Mouse (Mus musculus) liver, embryonic 11.5 days (tissue): ENCODE data around the gene Actc1. TPM values are rescaled to one million over a fixed set of nuclear protein-coding genes. Genes with fewer than 3 reads are reported as not detected.

ENCODE experiments used
- ATAC-seq: fragments of 200-750 bp; cut with Nextera tagmentation; replicated peaks from 2 replicates; pipeline ENCODE4 v1.8.0; 2017; ENCODE audit warnings: moderate number of reproducible peaks, mild to moderate bottlenecking, moderate TSS enrichment, moderate library complexity; ENCODE audit not compliant: low FRiP score
- DNase-seq: peaks from one replicate; pipeline ENCODE4 v3.0.0-alpha.2; 2017; ENCODE audit warnings: low spot score
- H3K27ac ChIP-seq: fragments of 300-500 bp; sonication (generic); 2 replicates; pipeline ENCODE4 v1.5.1; 2014; ENCODE audit warnings: mild to moderate bottlenecking, low read depth, low read length, control low read depth
- H3K27me3 ChIP-seq: fragments of 300-500 bp; sonication (generic); replicated peaks from 2 replicates; pipeline ENCODE4 v1.6.1; 2014; ENCODE audit warnings: low read length, mixed read lengths; ENCODE audit not compliant: control insufficient read depth, insufficient read depth
- H3K36me3 ChIP-seq: fragments of 300-500 bp; sonication (generic); 2 replicates; pipeline ENCODE4 v1.6.1; 2014; ENCODE audit warnings: mild to moderate bottlenecking, low read length, moderate library complexity, mixed read lengths; ENCODE audit not compliant: control insufficient read depth, insufficient read depth
- H3K4me1 ChIP-seq: fragments of 300-500 bp; sonication (generic); replicated peaks from 2 replicates; pipeline ENCODE4 v1.6.1; 2014; ENCODE audit warnings: low read length, mixed read lengths; ENCODE audit not compliant: control insufficient read depth, insufficient read depth
- H3K4me2 ChIP-seq: fragments of 300-500 bp; sonication (generic); 2 replicates; pipeline ENCODE4 v1.6.1; 2014; ENCODE audit warnings: mild to moderate bottlenecking, control low read depth, moderate library complexity
- H3K4me3 ChIP-seq: fragments of 300-500 bp; sonication (generic); 2 replicates; pipeline ENCODE4 v1.5.1; 2014; ENCODE audit warnings: low read depth, low read length, control low read depth
- H3K9ac ChIP-seq: fragments of 300-500 bp; sonication (generic); 2 replicates; pipeline ENCODE4 v1.6.1; 2014; ENCODE audit warnings: low read depth, low read length, control low read depth
- H3K9me3 ChIP-seq: fragments of 300-500 bp; sonication (generic); 2 replicates; pipeline ENCODE4 v1.6.1; 2016; ENCODE audit warnings: low read length, inconsistent platforms, mixed read lengths; ENCODE audit not compliant: control insufficient read depth
- WGBS: fragments of 180-500 bp; shearing (Covaris S2); extraction: QIAGEN DNeasy Blood & Tissue Kit; methylation state at CpG from one replicate; pipeline ENCODE4 v1.1.7; 2014; 5-methylcytosine and 5-hydroxymethylcytosine counted together
- polyA plus RNA-seq: library from polyadenylated mRNA; unstranded; fragments of >200 nt; fragmentation: Nextera tagmentation; extraction: Ambion mirVana; gene quantifications from 2 replicates; pipeline ENCODE4 v1.2.1, GENCODE M21; 2014

The Actc1 gene
- polyA plus RNA-seq, 1 experiment from 2014 or later: 96.3 TPM

- ATAC-seq (no peak), DNase-seq (no peak)
- no peak overlapping the region for H3K9ac ChIP-seq
- no peak overlapping the region for H3K27ac ChIP-seq
- no peaks in the 10 kb centered on the region for H3K4me1 ChIP-seq
- H3K27me3 ChIP-seq: no peaks in the 10 kb centered on the region
- H3K4me2 ChIP-seq: no peak overlapping the region
- H3K36me3 ChIP-seq: no peaks in the 10 kb centered on the region
- 69% methylated on average over 2 of the region's 2 CpGs for WGBS
- H3K9me3 ChIP-seq: no peaks in the 10 kb centered on the region
- H3K4me3 ChIP-seq: no peak overlapping the region
These were observed 15.4 kb downstream of the Actc1 start for GRCm38 (mm10) chr2:114037926-114038325.

- no peak overlapping the region for H3K4me2 ChIP-seq
- no peak overlapping the region for H3K4me3 ChIP-seq
- no peaks in the 10 kb centered on the region for H3K36me3 ChIP-seq
- WGBS: 20% methylated on average over 2 of the region's 2 CpGs
- H3K27ac ChIP-seq: no peak overlapping the region
- ATAC-seq (no peak), DNase-seq (no peak)
- no peak overlapping the region for H3K9ac ChIP-seq
- H3K27me3 ChIP-seq: no peaks in the 10 kb centered on the region
- no peaks in the 10 kb centered on the region for H3K9me3 ChIP-seq
- no peaks in the 10 kb centered on the region for H3K4me1 ChIP-seq
These were observed 21.1 kb downstream of the Actc1 start for GRCm38 (mm10) chr2:114032259-114032658.

- DNase-seq (no peak), ATAC-seq (no peak)
- H3K27ac ChIP-seq: no peak overlapping the region
- no peaks in the 10 kb centered on the region for H3K9me3 ChIP-seq
- no peak overlapping the region for H3K9ac ChIP-seq
- H3K4me1 ChIP-seq: no peaks in the 10 kb centered on the region
- no peak overlapping the region for H3K4me2 ChIP-seq
- WGBS: 91% methylated on average over 6 of the region's 6 CpGs
- H3K27me3 ChIP-seq: no peaks in the 10 kb centered on the region
- no peak overlapping the region for H3K4me3 ChIP-seq
- H3K36me3 ChIP-seq: no peaks in the 10 kb centered on the region
These were observed 30.0 kb downstream of the Actc1 start for GRCm38 (mm10) chr2:114023383-114023782.

GRCm38 (mm10) chr2:114020210-114020563 lies 33.2 kb downstream of the Actc1 start:
- Histone ChIP-seq H3K4me1 (no peaks in the 10 kb centered on the region), H3K27me3 (peaks cover under 1% of the 10 kb centered on the region; the same call in 1 of the 2 replicates), H3K36me3 (no peaks in the 10 kb centered on the region), H3K4me2 (no peak overlapping the region), H3K4me3 (no peak overlapping the region), H3K27ac (no peak overlapping the region), H3K9me3 (no peaks in the 10 kb centered on the region), H3K9ac (no peak overlapping the region)
- no peak for ATAC-seq
- DNase-seq: no peak

GRCm38 (mm10) chr2:114019474-114020209 lies 33.7 kb downstream of the Actc1 start:
- no peak overlapping the region for H3K4me3 ChIP-seq
- WGBS: 81% methylated on average over 11 of the region's 11 CpGs
- no peaks in the 10 kb centered on the region for H3K4me1 ChIP-seq
- H3K4me2 ChIP-seq: no peak overlapping the region
- H3K27ac ChIP-seq: no peak overlapping the region
- peaks cover 6% of the 10 kb centered on the region for H3K27me3 ChIP-seq
- H3K9me3 ChIP-seq: no peaks in the 10 kb centered on the region
- no peaks in the 10 kb centered on the region for H3K36me3 ChIP-seq
- no peak overlapping the region for H3K9ac ChIP-seq
- no peak for DNase-seq
- ATAC-seq: no peak

- Histone ChIP-seq H3K9me3 (no peaks in the 10 kb centered on the region), H3K9ac (no peak overlapping the region), H3K4me1 (no peaks in the 10 kb centered on the region), H3K4me2 (no peak overlapping the region), H3K27me3 (peaks cover 21% of the 10 kb centered on the region), H3K27ac (no peak overlapping the region), H3K4me3 (no peak overlapping the region), H3K36me3 (no peaks in the 10 kb centered on the region)
- DNase-seq (no peak), ATAC-seq (no peak)
- WGBS: 31% methylated on average over 10 of the region's 10 CpGs
These were observed 35.2 kb downstream of the Actc1 start for GRCm38 (mm10) chr2:114018136-114018535.

- H3K27me3 ChIP-seq: peaks cover 41% of the 10 kb centered on the region
- no peaks in the 10 kb centered on the region for H3K4me1 ChIP-seq
- ATAC-seq (no peak), DNase-seq (no peak)
- no peaks in the 10 kb centered on the region for H3K9me3 ChIP-seq
- no peak overlapping the region for H3K9ac ChIP-seq
- WGBS: 63% methylated on average over 6 of the region's 6 CpGs
- H3K27ac ChIP-seq: no peak overlapping the region
- no peaks in the 10 kb centered on the region for H3K36me3 ChIP-seq
- H3K4me3 ChIP-seq: no peak overlapping the region
- no peak overlapping the region for H3K4me2 ChIP-seq
These were observed 38.5 kb downstream of the Actc1 start for GRCm38 (mm10) chr2:114014839-114015238.

- WGBS: 6% methylated on average over 13 of the region's 13 CpGs
- H3K27ac ChIP-seq: no peak overlapping the region
- ATAC-seq (no peak), DNase-seq (no peak)
- H3K9me3 ChIP-seq: no peaks in the 10 kb centered on the region
- peak overlapping the region; percentile 64 for H3K4me2 ChIP-seq
- no peak overlapping the region for H3K9ac ChIP-seq
- peaks cover 41% of the 10 kb centered on the region for H3K27me3 ChIP-seq
- H3K4me1 ChIP-seq: no peaks in the 10 kb centered on the region
- H3K36me3 ChIP-seq: no peaks in the 10 kb centered on the region
- peak overlapping the region; percentile 42 for H3K4me3 ChIP-seq
These were observed 39.5 kb downstream of the Actc1 start for GRCm38 (mm10) chr2:114013846-114014245.

- 0 out of 2 replicates have a peak, but pooled peaks have one; percentile 53 for ATAC-seq
- no peak within 1 kb of the TSS for H3K9ac ChIP-seq
- no peaks in the 10 kb centered on the region for H3K36me3 ChIP-seq
- no peaks in the 10 kb centered on the region for H3K9me3 ChIP-seq
- no peaks in the 10 kb centered on the region for H3K4me1 ChIP-seq
- peak within 1 kb of the TSS; percentile 64 for H3K4me2 ChIP-seq
- WGBS: 1% methylated on average over 60 of the region's 60 CpGs
- peaks cover 41% of the 10 kb centered on the region for H3K27me3 ChIP-seq
- DNase-seq: no peak
- H3K4me3 ChIP-seq: peak within 1 kb of the TSS; percentile 42
- no peak within 1 kb of the TSS for H3K27ac ChIP-seq
These were observed 40.0 kb downstream of the Actc1 start, which contains the start of gene Gjd2 for GRCm38 (mm10) chr2:114013295-114013771. Gene Gjd2, minus strand, starts transcription at chr2:114013619.
